Comparison of ENCODE assay signal across 12 mouse cellular contexts in genomic region chr19:24142621-24143061, GRCm38 (mm10).
DNase-seq lines count a peak whose midpoint lies in the region; ATAC-seq and TF ChIP-seq lines count a peak whose summit lies in the region.
"Had no signal": no experiment of that assay in that cellular context is flagged by ENCODE, and none has a peak within 500 bp of the region (broad histone marks: within the 10 kb centered on the region; RNA-seq: fewer than 3 reads in every experiment).

No protein-coding gene starts in this region.

- peak overlapping the region; percentile 44; the same call in 1 of the 2 replicates for H3K27ac ChIP-seq in heart, postnatal 0 days (ENCODE audit: low read depth)
- H3K27ac ChIP-seq in hindbrain, postnatal 0 days, result peak overlapping the region; percentile 75
- no peak overlapping the region for H3K27ac ChIP-seq in midbrain, embryonic 11.5 days (ENCODE audit: low read depth, low read length)
- H3K27ac ChIP-seq in stomach, postnatal 0 days (replicated peaks), result no peak overlapping the region
- H3K27ac ChIP-seq: embryonic facial prominence, embryonic 12.5 days; liver, embryonic 14.5 days had no signal

- intact Hi-C loops in heart, postnatal 36 days (cut with DNase I), result no loop called here
- intact Hi-C loops in gastrocnemius, postnatal 14 days (cut with DNase I; ENCODE audit: low total_unique reads), result no loop called here

- H3K9me3 ChIP-seq in heart, postnatal 0 days (replicated peaks; ENCODE audit: control insufficient read depth, low read length), result no peaks in the 10 kb centered on the region
- H3K9me3 ChIP-seq in hindbrain, postnatal 0 days (ENCODE audit: low read length), result no peaks in the 10 kb centered on the region
- H3K9me3 ChIP-seq in midbrain, embryonic 11.5 days (ENCODE audit: control insufficient read depth, low read length), result peaks cover under 1% of the 10 kb centered on the region; the same call in 1 of the 2 replicates
- no peaks in the 10 kb centered on the region for H3K9me3 ChIP-seq in stomach, postnatal 0 days (ENCODE audit: control insufficient read depth, low read length)
- H3K9me3 ChIP-seq: embryonic facial prominence, embryonic 12.5 days had no signal

- no peak for DNase-seq in heart, postnatal 0 days (ENCODE audit: low spot score)
- DNase-seq in heart, postnatal 36 days, result no peak
- peak; percentile 63 for DNase-seq in hindbrain, postnatal 0 days (ENCODE audit: low spot score)
- DNase-seq in midbrain, embryonic 11.5 days (ENCODE audit: low spot score, missing footprints), result peak; percentile 81
- DNase-seq in testis, postnatal 10 days (ENCODE audit: low spot score), result peak; percentile 54
- no peak for DNase-seq in gastrocnemius, postnatal 14 days
- DNase-seq in stomach, postnatal 0 days (ENCODE audit: low spot score), result no peak
- no peak for DNase-seq in kidney, postnatal 14 days
- DNase-seq: heart, postnatal 4 days; thymus, postnatal 4 days had no signal

- H3K4me2 ChIP-seq in heart, postnatal 0 days (ENCODE audit: low read depth, low read length), result no peak overlapping the region
- peak overlapping the region; percentile 34 for H3K4me2 ChIP-seq in hindbrain, postnatal 0 days (ENCODE audit: low read depth, low read length)
- no peak overlapping the region for H3K4me2 ChIP-seq in midbrain, embryonic 11.5 days
- no peak overlapping the region for H3K4me2 ChIP-seq in stomach, postnatal 0 days (replicated peaks; ENCODE audit: low read depth)
- H3K4me2 ChIP-seq: embryonic facial prominence, embryonic 12.5 days had no signal

- H3K9ac ChIP-seq in heart, postnatal 0 days (replicated peaks; ENCODE audit: low read depth, low read length), result no peak overlapping the region
- no peak overlapping the region for H3K9ac ChIP-seq in hindbrain, postnatal 0 days (replicated peaks; ENCODE audit: low read length)
- no peak overlapping the region for H3K9ac ChIP-seq in midbrain, embryonic 11.5 days (ENCODE audit: low read length)
- no peak overlapping the region for H3K9ac ChIP-seq in stomach, postnatal 0 days (ENCODE audit: low read length)
- H3K9ac ChIP-seq: embryonic facial prominence, embryonic 12.5 days; liver, embryonic 14.5 days had no signal

- no peak overlapping the region for H3K4me3 ChIP-seq in heart, postnatal 0 days (ENCODE audit: low read depth, low read length)
- no peak overlapping the region for H3K4me3 ChIP-seq in hindbrain, postnatal 0 days (ENCODE audit: low read length)
- H3K4me3 ChIP-seq in midbrain, embryonic 11.5 days (ENCODE audit: low read depth, low read length), result no peak overlapping the region
- H3K4me3 ChIP-seq in stomach, postnatal 0 days (ENCODE audit: low read depth, low read length), result no peak overlapping the region
- H3K4me3 ChIP-seq: embryonic facial prominence, embryonic 12.5 days had no signal

- H3K27me3 ChIP-seq in heart, postnatal 0 days (ENCODE audit: control insufficient read depth, insufficient read depth, low read length), result no peaks in the 10 kb centered on the region
- H3K27me3 ChIP-seq in hindbrain, postnatal 0 days (ENCODE audit: insufficient read depth, low read length), result no peaks in the 10 kb centered on the region
- H3K27me3 ChIP-seq in midbrain, embryonic 11.5 days (ENCODE audit: control insufficient read depth, insufficient read depth, low read length), result no peaks in the 10 kb centered on the region
- no peaks in the 10 kb centered on the region for H3K27me3 ChIP-seq in stomach, postnatal 0 days (ENCODE audit: control insufficient read depth, insufficient read depth, low read length)
- H3K27me3 ChIP-seq: embryonic facial prominence, embryonic 12.5 days had no signal

- H3K36me3 ChIP-seq in heart, postnatal 0 days (replicated peaks; ENCODE audit: control insufficient read depth, insufficient read depth, low read length), result no peaks in the 10 kb centered on the region
- no peaks in the 10 kb centered on the region for H3K36me3 ChIP-seq in hindbrain, postnatal 0 days (ENCODE audit: insufficient read depth, low read length)
- no peaks in the 10 kb centered on the region for H3K36me3 ChIP-seq in midbrain, embryonic 11.5 days (ENCODE audit: control insufficient read depth, insufficient read depth, low read length)
- no peaks in the 10 kb centered on the region for H3K36me3 ChIP-seq in stomach, postnatal 0 days (ENCODE audit: control insufficient read depth, insufficient read depth, low read length)

- H3K4me1 ChIP-seq in heart, postnatal 0 days (ENCODE audit: control insufficient read depth, insufficient read depth), result peaks cover 6% of the 10 kb centered on the region; the same call in 1 of the 2 replicates
- no peaks in the 10 kb centered on the region for H3K4me1 ChIP-seq in hindbrain, postnatal 0 days (ENCODE audit: insufficient read depth, low read length)
- H3K4me1 ChIP-seq in midbrain, embryonic 11.5 days (ENCODE audit: control insufficient read depth, insufficient read depth, low read length), result peaks cover 5% of the 10 kb centered on the region; the same call in 1 of the 2 replicates
- H3K4me1 ChIP-seq in stomach, postnatal 0 days (replicated peaks; ENCODE audit: control insufficient read depth, insufficient read depth), result no peaks in the 10 kb centered on the region
- H3K4me1 ChIP-seq: embryonic facial prominence, embryonic 12.5 days had no signal

- WGBS in heart, postnatal 0 days, result 77% methylated on average over 12 of the region's 12 CpGs
- 57% methylated on average over 12 of the region's 12 CpGs for WGBS in hindbrain, postnatal 0 days
- 73% methylated on average over 12 of the region's 12 CpGs for WGBS in midbrain, embryonic 11.5 days
- 84% methylated on average over 12 of the region's 12 CpGs for WGBS in stomach, postnatal 0 days

- no peak for TF ChIP-seq EP300 in heart, postnatal 0 days (IDR thresholded peaks at IDR 0.05; ENCODE audit: low read depth)
- TF ChIP-seq EP300 in stomach, postnatal 0 days (optimal IDR thresholded peaks at IDR 0.05), result no peak

- no peak for ATAC-seq in heart, postnatal 0 days (ENCODE audit: insufficient read depth, low read depth)
- ATAC-seq in hindbrain, postnatal 0 days, result peak; percentile 86
- no peak for ATAC-seq in midbrain, embryonic 11.5 days (ENCODE audit: low FRiP score)
- no peak for ATAC-seq in stomach, postnatal 0 days (ENCODE audit: low FRiP score, low TSS enrichment)

- no peak for TF ChIP-seq CTCF in heart, postnatal 0 days (IDR thresholded peaks at IDR 0.05; ENCODE audit: low read depth)
- TF ChIP-seq CTCF in hindbrain, postnatal 0 days (IDR thresholded peaks at IDR 0.05; ENCODE audit: low read depth), result no peak
- no peak for TF ChIP-seq CTCF in stomach, postnatal 0 days (IDR thresholded peaks at IDR 0.05; ENCODE audit: low read depth)

Comparison
In these comparisons a context has a peak if more than half of its experiments do, and no peak if none do; other contexts are left out.
1. DNase-seq: peak in hindbrain, postnatal 0 days (single experiment), midbrain, embryonic 11.5 days (single experiment) and testis, postnatal 10 days (single experiment); none in heart, postnatal 0 days (single experiment), heart, postnatal 36 days (0 of 2), gastrocnemius, postnatal 14 days (single experiment), stomach, postnatal 0 days (single experiment) and kidney, postnatal 14 days (single experiment).
2. H3K27ac ChIP-seq: peak in heart, postnatal 0 days (single experiment) and hindbrain, postnatal 0 days (single experiment); none in midbrain, embryonic 11.5 days (single experiment) and stomach, postnatal 0 days (single experiment).